Mouse (Mus musculus) midbrain, postnatal 0 days (tissue): Measurements from ENCODE around the gene Fez1. TPM values are rescaled to one million over a fixed set of nuclear protein-coding genes. Genes with fewer than 3 reads are reported as not detected.

Experiments used
- ATAC-seq: fragments of 200-750 bp; cut with Nextera tagmentation; 2 replicates; pipeline ENCODE4 v1.8.0; 2017; ENCODE audit warnings: moderate number of reproducible peaks, mild to moderate bottlenecking, moderate TSS enrichment, moderate library complexity; ENCODE audit not compliant: low FRiP score
- DNase-seq: peaks from one replicate; pipeline ENCODE4 v3.0.0-alpha.2; 2015; ENCODE audit warnings: low spot score
- H3K27ac ChIP-seq: fragments of 300-500 bp; sonication (generic); 2 replicates; pipeline ENCODE4 v1.5.1; 2014; ENCODE audit warnings: low read depth, mild to moderate bottlenecking, low read length, mixed read lengths
- H3K27me3 ChIP-seq: fragments of 300-500 bp; sonication (generic); 2 replicates; pipeline ENCODE4 v1.6.1; 2014; ENCODE audit warnings: low read length, control low read depth, mixed read lengths; ENCODE audit not compliant: insufficient read depth
- H3K36me3 ChIP-seq: fragments of 300-500 bp; sonication (generic); 2 replicates; pipeline ENCODE4 v1.6.1; 2014; ENCODE audit warnings: low read length, control low read depth, mixed read lengths; ENCODE audit not compliant: insufficient read depth
- H3K4me1 ChIP-seq: fragments of 300-500 bp; sonication (generic); 2 replicates; pipeline ENCODE4 v1.6.1; 2014; ENCODE audit warnings: mild to moderate bottlenecking, control low read depth, antibody characterized with exemption, low read length, mixed read lengths; ENCODE audit not compliant: insufficient read depth
- H3K4me2 ChIP-seq: fragments of 300-500 bp; sonication (generic); 2 replicates; pipeline ENCODE4 v1.6.1; 2014; ENCODE audit warnings: low read depth, mild to moderate bottlenecking, low read length, mixed read lengths; ENCODE audit not compliant: poor library complexity, severe bottlenecking
- H3K4me3 ChIP-seq: fragments of 300-500 bp; sonication (generic); 2 replicates; pipeline ENCODE4 v1.5.1; 2014; ENCODE audit warnings: low read depth, mild to moderate bottlenecking, low read length, moderate library complexity
- H3K9ac ChIP-seq: fragments of 300-500 bp; sonication (generic); replicated peaks from 2 replicates; pipeline ENCODE4 v1.6.1; 2014; ENCODE audit warnings: mild to moderate bottlenecking, low read length, moderate library complexity, mixed read lengths; ENCODE audit not compliant: poor library complexity, severe bottlenecking
- H3K9me3 ChIP-seq: fragments of 300-500 bp; sonication (generic); 2 replicates; pipeline ENCODE4 v1.6.1; 2016; ENCODE audit warnings: low read length, control low read depth
- CTCF ChIP-seq: IDR thresholded peaks from 2 replicates; pipeline ENCODE4 v1.5.1; 2016; ENCODE audit warnings: antibody characterized with exemption, mild to moderate bottlenecking
- WGBS: fragments of 180-500 bp; shearing (Covaris S2); extraction: QIAGEN DNeasy Blood & Tissue Kit; methylation state at CpG from one replicate; pipeline ENCODE4 v1.1.7; 2014; 5-methylcytosine and 5-hydroxymethylcytosine counted together
- polyA plus RNA-seq: library from polyadenylated mRNA; unstranded; fragments of >200 nt; fragmentation: Nextera tagmentation; extraction: Ambion mirVana; gene quantifications from 2 replicates; pipeline ENCODE4 v1.2.1, GENCODE M21; 2015
- total RNA-seq: library from RNA; depleted of rRNA; stranded (reverse); fragments of >200 nt; gene quantifications from 2 replicates; pipeline ENCODE4 v1.2.3, GENCODE M21; 2014

Gene Fez1
- total and polyA plus RNA-seq, 2 experiments from 2014 or later = 371 to 530 TPM

DNA sequence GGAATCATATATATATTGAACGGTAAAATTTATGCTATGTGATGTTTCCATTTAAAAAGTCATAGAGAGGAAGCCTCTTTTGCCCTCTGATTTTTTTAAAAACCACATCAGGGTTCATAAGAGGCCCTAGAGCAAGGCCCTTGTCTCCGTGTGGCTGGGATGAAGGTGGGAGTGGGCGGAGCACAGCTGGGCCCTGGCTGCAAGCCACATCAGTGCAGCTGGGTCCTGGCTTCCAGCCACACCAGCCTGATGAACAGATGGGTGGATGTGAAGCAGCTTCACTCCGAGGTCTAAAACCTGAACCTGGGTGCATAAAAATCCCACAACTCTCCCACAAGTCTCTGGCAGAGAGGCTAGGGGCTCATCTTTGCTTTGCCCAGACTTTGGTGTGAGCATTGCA is 83.8 kb downstream of the Fez1 start:
- ATAC-seq (no peak), DNase-seq (peak; percentile 31)
- 76% methylated on average over 4 of the region's 4 CpGs for WGBS
- no peak overlapping the region for H3K4me3 ChIP-seq
- H3K27me3 ChIP-seq = no peaks in the 10 kb centered on the region
- no peak for TF ChIP-seq CTCF
- no peak overlapping the region for H3K27ac ChIP-seq
- H3K36me3 ChIP-seq = 0 out of 2 replicates have a peak, but pooled peaks cover 2% of the 10 kb centered on the region
- H3K4me2 ChIP-seq = no peak overlapping the region
- no peaks in the 10 kb centered on the region for H3K9me3 ChIP-seq
- no peak overlapping the region for H3K9ac ChIP-seq
- no peaks in the 10 kb centered on the region for H3K4me1 ChIP-seq

- no peaks in the 10 kb centered on the region for H3K9me3 ChIP-seq
- H3K4me3 ChIP-seq = no peak overlapping the region
- DNase-seq = peak; percentile 81
- no peak overlapping the region for H3K27ac ChIP-seq
- TF ChIP-seq CTCF = peak; percentile 95
- 7% methylated on average over 6 of the region's 6 CpGs for WGBS
- no peak overlapping the region; the same call in 1 of the 2 replicates for H3K9ac ChIP-seq
- H3K4me2 ChIP-seq = 0 out of 2 replicates have a peak overlapping the region, but pooled peaks have one; percentile 10
- H3K4me1 ChIP-seq = peaks cover 3% of the 10 kb centered on the region; the same call in 1 of the 2 replicates
- H3K36me3 ChIP-seq = no peaks in the 10 kb centered on the region
- H3K27me3 ChIP-seq = no peaks in the 10 kb centered on the region
- ATAC-seq = peak; percentile 69
Observed at GRCm38 (mm10) chr9:36916362-36916761, 94.7 kb downstream of the Fez1 start.

- no peak overlapping the region for H3K27ac ChIP-seq
- 50% methylated on average over 5 of the region's 5 CpGs for WGBS
- DNase-seq = no peak
Observed at GRCm38 (mm10) chr9:36916915-36917314, 95.3 kb downstream of the Fez1 start.

DNA sequence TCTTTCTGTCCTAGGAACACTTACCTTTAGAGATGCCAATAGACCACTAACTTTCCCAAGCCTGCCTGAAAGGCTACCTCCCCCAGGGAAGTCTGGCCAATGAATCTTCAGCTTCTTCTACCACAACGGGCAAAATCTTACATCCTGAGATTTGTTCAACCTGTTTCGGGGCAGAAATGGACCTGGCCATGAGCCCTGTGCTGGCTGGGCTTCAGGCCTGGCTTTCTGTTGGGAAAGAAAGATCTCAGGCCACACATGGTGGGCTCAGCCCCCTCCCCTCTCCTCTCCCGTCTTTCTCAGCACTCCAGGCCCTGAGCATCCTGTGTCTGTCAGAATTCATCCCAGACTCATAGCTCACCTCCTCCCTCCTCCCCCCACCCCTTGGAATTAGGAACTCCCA is 96.9 kb downstream of the Fez1 start:
- Histone ChIP-seq H3K36me3 (no peaks in the 10 kb centered on the region), H3K27ac (no peak overlapping the region), H3K27me3 (no peaks in the 10 kb centered on the region), H3K4me2 (no peak overlapping the region), H3K4me3 (no peak overlapping the region), H3K9ac (no peak overlapping the region), H3K9me3 (no peaks in the 10 kb centered on the region), H3K4me1 (peaks cover 14% of the 10 kb centered on the region)
- no peak for TF ChIP-seq CTCF
- no peak for ATAC-seq
- 56% methylated on average over 3 of the region's 3 CpGs for WGBS
- no peak for DNase-seq

More at GRCm38 (mm10) chr9:36916915-36917314, 95.3 kb downstream of the Fez1 start:
- Histone ChIP-seq H3K9me3 (no peaks in the 10 kb centered on the region), H3K9ac (no peak overlapping the region; the same call in 1 of the 2 replicates), H3K4me2 (no peak overlapping the region), H3K4me1 (peaks cover 7% of the 10 kb centered on the region), H3K27me3 (no peaks in the 10 kb centered on the region), H3K4me3 (no peak overlapping the region), H3K36me3 (no peaks in the 10 kb centered on the region)
- no peak for TF ChIP-seq CTCF
- ATAC-seq = no peak

- no peaks in the 10 kb centered on the region for H3K27me3 ChIP-seq
- H3K4me3 ChIP-seq = no peak overlapping the region
- H3K9ac ChIP-seq = no peak overlapping the region
- no peaks in the 10 kb centered on the region for H3K9me3 ChIP-seq
- no peak for ATAC-seq
- H3K36me3 ChIP-seq = no peaks in the 10 kb centered on the region
- no peak for TF ChIP-seq CTCF
- no peak for DNase-seq
- 26% methylated on average over 4 of the region's 4 CpGs for WGBS
- H3K27ac ChIP-seq = no peak overlapping the region
- peaks cover 14% of the 10 kb centered on the region for H3K4me1 ChIP-seq
- no peak overlapping the region for H3K4me2 ChIP-seq
Observed at GRCm38 (mm10) chr9:36919472-36919871, 97.8 kb downstream of the Fez1 start.

DNA sequence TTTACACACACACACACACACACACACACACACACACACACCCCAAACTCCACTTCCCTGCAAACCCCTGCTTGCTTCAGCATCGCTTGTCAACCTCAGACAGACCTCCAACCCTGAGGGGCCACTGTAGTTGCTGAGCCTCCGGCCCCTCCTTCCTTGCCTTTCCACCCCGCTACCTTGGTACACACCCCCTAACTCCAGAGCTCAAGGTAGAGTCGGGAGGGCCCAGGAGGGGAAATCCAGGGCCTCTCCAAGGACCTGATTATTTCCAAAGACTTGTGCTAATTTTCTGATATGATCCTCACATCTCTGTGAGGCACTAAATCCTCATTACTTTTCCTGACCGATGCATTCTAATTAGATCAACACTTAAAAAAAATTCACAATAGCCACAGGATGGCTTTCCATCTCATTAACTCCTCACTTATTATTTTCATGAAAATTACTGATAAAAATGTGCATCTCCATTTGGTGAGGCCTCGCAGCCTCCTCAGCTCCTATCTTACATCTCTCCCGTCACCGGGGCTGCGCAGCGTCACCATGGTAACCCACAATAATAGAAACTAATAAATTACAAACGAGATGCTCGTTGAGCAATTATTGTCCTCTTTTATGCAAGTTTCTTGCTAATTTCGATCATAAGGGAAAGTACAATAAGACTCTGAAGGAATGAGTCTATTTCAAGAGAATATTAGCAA is 100.2 kb downstream of the Fez1 start:
- peak overlapping the region; percentile 47 for H3K27ac ChIP-seq
- no peak overlapping the region for H3K4me3 ChIP-seq
- no peak overlapping the region for H3K9ac ChIP-seq
- WGBS = 28% methylated on average over 13 of the region's 13 CpGs
- no peak for ATAC-seq
- H3K9me3 ChIP-seq = no peaks in the 10 kb centered on the region
- TF ChIP-seq CTCF = no peak
- peak; percentile 57 for DNase-seq
- H3K4me1 ChIP-seq = peaks cover 14% of the 10 kb centered on the region
- no peak overlapping the region for H3K4me2 ChIP-seq
- H3K27me3 ChIP-seq = no peaks in the 10 kb centered on the region
- no peaks in the 10 kb centered on the region for H3K36me3 ChIP-seq
